Mouse (Mus musculus) layer of hippocampus, postnatal 36 days (tissue): ENCODE results near the gene Car8. TPM values are rescaled to one million over a fixed set of nuclear protein-coding genes. Genes with fewer than 3 reads are reported as not detected.

ENCODE experiments used
- DNase-seq, 2 experiments: peaks; one replicate each; pipeline ENCODE4 v3.0.0; 2022
- total RNA-seq, 2 experiments: library from RNA; stranded (reverse); gene quantifications; 2 replicates each; pipeline ENCODE4 v1.2.3; 2021

Car8 gene
- total RNA-seq: 1 to 10 TPM; 3.1 TPM

DNA sequence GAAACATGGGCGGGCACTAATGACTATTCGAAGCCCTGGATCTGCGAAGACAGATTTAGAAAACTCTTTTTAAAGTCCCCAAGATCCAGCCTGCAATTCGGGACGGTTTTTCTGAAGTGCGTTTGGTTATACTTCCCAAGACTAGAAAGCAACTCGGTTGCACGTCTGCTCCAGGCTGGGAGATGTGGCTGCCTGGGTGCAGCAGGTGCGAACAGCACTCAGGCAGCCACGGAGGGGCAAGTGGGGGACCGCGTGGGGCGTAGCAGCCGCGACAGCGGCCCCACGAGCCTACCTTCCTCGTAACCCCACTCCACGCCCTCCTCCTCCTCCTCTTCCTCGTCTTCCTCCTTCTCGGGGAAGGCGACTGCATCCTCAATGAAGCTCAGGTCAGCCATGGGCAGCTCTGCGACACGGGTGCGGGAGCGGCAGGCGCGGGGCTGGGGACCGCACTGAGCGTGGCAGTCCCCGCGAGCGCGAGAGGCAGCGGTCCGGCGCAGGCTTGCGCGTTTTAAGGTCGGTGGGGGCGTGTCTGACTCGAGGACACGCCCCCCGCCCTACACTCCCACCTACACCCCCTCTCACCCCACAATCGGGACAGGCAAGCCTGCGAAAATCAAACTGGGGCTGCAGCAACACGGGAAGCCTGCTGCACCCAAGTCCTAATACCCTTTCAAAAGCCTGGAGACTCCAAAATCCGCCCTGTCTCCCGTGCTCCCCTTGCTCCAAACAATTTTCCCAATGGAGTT lies at the start of gene Car8:
Gene Car8 (minus strand): TSS at position 482 of the 746 bp plus-strand sequence.
- DNase-seq: peak; percentile 8 to 9

DNA sequence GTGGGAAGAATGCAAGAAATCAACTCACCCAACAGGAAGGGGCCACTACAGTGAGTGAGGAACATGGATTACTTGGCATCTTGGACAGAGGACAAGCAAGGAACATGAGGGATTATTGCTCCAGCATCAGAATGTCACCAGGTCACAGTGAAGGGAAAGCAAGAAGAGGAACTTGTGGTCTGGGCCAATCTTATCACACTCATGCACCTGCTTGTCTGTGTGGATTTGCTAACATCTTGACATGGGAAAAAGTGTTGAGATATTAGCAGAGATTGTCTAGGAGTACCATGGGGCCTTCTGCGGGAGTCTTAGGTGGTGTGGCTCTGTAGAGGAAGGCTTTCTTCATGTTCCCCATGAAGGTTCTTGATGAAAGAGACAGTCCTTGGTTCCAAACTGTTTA lies 46.1 kb upstream of the Car8 start:
- no peak for DNase-seq

DNA sequence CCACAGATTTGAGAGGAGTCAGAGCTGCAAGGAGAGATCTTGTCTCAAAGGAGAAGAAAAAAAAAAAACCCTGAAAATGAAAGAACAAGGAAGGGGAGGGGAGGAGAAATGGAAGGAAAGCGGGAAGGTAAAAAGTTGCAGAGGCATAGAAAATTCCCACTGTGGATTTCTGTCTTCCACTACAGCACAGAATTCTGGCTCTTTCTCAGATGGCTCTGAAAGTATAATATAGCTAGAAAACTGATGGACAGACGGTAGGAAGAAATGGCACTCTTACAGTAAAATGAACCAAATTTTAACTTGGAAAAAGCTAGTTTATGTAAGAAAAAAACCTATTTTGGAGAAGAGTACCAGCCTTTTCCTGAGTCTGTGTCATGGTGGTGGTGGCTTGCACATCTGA lies 39.3 kb upstream of the Car8 start:
- no peak for DNase-seq

DNA sequence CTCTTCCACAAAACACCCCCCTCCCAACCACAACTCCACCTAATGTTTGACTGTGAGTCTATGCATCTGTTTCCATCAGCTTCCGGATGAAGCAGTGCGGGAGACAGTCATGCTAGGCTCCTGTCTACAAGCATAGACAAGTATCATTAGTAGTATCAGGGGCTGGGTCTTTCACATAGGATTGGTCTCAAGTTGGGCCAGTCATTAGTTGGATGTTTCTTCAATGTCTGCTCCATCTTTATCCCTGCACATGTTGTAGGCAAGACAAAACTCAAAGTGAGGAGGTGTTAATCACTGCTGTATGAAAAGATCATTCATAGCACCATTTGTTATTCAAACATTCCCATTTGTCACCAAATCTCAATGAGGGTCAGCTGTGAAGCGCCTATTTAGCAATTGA lies 11.0 kb upstream of the Car8 start:
- DNase-seq: no peak

DNA sequence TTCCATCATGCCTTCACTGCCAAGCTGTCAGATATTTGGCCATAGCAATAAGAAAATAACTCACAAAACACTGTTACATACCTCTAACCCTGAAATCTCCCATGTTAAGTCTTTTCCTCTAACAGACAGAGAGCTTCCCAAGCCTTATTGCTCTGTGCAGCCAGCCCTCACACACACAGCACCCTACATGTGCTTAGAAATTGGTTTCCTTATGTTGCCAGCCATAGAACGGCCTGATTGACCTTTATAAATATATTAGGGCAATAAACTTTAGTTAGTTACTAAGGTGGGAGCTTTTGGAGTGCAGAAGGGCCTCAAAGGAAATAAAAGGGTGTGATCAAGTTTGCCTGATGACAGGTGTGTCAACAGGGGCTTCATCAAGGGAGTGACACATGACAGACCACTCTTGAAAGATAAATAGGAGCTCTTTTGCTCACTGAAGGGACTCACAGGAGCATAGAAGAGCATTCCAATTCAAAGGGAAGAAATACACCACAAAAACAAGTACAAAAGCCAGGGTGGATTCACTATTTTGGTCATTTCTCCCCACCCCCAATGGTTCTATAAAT lies 6.7 kb upstream of the Car8 start:
- DNase-seq: no peak

DNA sequence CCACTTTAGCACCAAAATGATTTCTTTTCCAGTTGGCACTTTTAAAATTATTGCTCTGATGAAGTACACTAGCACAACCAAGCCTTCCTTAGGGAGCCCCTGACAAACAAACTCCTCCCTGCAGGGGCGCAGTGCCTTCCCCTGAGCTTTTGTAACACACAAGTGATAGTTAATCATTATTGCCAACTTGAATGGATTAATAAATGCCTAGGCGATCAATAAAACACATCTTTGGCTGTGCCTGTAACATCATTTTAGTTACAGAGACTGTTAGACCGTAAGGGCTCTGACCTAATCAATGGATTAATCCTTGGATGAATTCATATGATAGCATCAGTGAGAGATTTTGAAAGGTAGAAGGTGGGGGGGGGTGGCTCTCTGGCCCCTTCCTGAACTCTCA lies 6.2 kb upstream of the Car8 start:
- DNase-seq: no peak

DNA sequence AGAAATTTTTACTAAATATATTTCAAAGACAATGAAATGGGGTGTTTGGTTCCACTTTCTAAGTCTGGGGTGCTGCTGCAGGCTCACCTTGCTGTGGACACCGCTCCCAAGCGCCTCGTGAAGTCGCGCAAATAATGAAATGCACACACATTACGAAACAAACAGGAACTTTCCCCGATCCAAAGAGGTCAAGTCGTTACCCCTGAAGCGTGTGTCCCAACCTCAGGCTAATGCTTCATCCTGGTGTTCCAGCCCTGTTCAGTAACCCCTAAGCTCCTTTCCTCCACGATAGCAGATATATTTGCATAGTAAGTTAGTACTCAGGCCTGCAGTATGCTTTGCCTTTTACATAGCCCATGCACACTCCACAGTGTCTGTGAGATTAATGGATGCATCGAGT lies 858 bp upstream of the Car8 start:
- no peak for DNase-seq

DNA sequence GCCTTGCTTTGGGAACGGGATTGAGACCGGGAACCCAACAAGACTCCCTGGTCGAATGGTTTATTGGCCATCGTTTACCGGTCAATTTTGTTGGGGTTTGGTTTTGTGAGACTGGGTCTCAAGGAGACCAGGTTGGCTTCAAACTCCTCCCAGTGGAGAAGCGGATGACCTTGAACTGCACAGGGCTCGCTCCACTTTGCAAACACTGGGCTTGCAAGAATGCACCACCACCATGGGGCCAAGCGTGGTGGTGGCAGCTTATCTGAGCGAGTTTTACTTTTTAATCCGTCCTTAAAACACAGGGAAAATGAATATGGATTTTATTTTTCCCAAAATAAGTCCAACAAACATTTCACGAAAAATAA lies 447 bp upstream of the Car8 start:
- no peak for DNase-seq

DNA sequence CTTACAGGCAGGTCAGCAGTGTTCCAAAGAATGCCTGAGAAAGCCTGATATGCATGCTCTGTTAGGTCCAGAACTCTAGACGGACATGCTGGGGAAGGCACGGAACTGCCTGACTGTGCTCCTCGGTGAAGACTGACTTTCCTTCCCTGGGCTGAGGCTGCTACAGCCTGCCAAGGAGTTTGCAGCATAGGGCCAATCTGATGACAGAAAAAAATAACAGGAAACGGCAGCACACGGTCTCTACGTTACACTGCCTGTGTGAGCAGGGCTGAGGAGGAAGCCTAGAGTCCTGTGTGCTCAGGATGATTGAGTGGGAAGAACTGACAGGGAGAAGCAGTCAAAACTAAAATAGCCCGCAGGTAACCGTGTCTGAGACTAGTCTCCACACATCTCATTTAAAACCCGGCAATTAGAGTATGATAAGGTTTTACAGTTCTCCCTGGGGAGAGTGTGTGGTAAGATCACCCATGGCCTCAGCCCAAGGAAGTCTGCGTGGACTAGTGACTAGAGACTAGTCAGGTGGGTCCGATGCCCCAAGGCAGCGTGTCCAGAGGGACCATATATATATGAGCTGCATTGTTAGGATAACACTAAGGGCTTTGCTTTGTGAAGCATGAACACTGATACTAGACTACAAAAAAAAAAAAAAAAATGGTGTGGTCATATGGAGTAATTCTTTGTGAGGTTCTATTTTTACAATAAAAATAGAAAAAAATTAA lies 6.3 kb downstream of the Car8 start:
- DNase-seq: no peak

DNA sequence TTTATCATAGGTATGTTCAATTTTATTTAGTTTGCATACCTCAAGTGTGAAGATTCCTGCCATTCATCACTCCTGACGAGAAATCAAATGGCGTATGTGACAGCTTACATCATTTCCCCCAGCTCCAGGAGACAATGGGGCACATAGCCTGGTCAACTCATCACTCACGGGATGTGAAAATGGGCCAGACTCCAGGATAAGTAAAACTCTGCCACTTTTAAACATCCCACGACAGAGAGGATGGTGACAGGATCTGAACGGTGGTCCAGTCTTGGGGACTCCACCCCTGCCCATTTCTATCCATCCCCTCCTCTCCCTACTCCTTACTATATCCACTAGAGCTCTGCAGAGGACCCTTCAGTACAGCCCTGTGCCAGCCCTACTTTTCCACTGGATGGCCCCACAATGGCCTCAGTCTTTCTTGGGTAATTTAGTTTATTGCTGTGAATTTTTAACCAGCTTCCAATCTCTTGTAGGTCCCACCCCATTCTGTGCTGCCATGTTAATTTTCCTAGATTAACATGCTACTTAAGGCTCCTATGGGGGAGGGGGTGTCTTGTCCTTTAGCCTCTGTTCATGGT lies 7.5 kb downstream of the Car8 start:
- no peak for DNase-seq

DNA sequence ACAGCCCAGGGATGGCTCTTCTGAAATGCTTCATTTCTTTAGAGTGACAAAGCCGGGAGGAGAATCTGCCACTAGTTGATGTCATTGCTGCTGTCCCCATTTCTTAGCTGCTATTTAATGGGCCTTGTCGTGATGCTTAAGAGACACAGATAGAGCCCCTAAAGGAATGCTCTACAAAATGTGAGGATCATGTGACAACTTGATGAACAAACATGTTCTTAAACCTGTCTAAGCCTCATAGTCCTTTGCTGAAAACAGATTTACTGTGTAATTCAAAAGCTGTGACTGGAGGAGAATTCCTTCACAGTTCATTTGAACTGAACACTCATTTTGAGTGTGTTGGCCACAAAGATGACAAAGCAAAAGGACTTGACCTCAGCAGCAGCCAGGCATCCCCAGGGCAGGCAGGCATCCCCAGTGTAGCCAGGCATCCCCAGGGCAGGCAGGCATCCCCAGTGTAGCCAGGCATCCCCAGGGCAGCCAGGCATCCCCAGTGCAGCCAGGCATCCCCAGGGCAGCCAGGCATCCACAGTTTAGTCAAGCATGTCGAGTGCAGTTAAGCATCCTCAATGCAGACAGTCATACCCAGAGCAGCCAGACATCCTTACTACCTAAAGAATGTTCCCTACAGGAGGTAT lies 9.1 kb downstream of the Car8 start:
- no peak for DNase-seq

DNA sequence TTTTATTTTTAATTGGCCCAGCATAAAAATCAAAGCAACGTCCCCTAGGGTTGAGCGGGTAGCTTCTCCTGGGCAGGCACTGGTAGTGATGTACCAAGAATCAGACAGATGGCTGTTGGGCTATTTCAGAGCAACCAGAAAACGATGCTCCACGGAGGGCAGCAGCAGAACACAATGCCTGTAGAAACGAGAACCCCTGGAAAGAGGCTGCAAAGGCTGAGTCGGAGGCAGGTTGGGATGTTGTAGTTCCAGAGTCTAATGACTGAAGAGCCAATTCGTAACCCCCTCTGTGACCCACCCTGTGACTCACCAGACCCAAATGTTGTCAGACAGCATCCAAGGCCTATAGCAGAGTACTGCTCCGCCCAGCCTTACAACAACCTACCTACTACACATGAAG lies 19.9 kb downstream of the Car8 start:
- DNase-seq: no peak

DNA sequence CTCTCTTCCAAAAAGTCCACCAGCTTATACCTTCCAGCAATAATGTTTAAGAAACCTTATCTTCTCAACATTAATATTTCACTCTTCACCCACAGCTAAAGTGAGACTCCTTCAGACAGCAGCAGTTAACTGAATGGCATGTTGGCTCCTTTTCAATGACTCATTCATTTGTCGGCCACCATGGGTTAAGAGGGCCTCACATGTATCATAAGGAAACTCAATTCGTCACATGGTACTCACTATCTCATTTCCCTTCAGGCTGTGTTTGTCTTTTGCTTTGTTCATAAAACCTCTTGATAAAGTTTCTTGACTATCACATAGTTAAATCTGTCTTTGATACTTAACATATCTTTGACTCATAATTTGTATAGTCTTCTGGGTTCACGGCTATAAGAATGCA lies 20.8 kb downstream of the Car8 start:
- no peak for DNase-seq

DNA sequence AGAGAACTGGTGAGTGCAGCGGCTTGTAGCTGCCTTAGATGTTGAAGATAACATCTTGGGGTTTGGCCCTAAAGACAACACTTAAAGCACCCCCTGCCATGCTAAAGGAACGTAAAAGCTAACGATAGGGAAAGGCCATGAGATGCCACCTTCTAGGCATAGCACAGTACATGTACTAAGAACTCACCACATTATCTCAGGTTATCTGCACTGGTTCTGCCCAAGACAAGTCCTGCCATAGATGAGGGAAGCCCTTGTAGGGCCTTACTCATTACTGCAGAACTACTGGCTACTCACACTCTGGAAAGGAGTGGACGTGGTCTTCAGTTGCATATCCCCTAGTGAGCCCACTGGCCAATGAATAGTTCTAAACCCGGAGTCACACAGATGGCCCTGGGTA lies 21.6 kb downstream of the Car8 start:
- DNase-seq: no peak

DNA sequence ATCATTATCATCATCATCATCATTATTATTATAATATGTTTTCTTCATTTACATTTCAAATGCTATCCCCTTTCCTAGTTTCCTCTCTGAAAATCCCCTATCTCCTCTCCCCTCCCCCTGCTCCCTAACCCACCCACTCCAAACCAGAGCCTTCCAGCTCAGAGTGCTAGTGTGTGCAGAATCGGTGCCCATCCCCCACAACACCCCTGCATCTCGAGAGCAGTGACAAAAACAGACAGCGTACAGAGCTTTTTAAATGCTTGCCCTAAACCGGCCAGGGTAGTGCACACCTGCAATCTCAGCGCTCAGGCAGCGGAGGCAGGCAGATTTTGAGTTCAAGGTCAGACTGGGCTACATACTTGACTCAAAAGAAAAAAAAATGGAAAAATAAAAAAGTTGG lies 22.3 kb downstream of the Car8 start:
- no peak for DNase-seq

DNA sequence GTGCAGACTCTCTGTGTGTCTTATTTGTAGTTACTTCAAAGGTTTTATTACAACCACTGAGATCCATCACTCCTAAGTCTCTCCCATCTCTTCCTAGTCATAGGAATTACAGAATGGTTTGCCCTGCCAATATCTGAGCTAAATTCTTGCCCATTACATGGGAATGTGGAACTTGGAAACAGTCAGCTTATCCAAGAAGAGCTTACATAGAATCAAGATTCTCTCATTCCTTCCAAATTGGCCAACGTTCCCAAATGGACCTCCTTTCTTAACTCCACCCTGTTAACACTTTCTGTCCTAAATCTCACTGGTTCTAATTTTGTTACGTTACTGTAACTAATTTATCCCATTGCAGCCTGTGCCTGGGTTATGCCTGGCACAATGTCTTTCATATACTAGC lies 25.2 kb downstream of the Car8 start:
- DNase-seq: no peak

DNA sequence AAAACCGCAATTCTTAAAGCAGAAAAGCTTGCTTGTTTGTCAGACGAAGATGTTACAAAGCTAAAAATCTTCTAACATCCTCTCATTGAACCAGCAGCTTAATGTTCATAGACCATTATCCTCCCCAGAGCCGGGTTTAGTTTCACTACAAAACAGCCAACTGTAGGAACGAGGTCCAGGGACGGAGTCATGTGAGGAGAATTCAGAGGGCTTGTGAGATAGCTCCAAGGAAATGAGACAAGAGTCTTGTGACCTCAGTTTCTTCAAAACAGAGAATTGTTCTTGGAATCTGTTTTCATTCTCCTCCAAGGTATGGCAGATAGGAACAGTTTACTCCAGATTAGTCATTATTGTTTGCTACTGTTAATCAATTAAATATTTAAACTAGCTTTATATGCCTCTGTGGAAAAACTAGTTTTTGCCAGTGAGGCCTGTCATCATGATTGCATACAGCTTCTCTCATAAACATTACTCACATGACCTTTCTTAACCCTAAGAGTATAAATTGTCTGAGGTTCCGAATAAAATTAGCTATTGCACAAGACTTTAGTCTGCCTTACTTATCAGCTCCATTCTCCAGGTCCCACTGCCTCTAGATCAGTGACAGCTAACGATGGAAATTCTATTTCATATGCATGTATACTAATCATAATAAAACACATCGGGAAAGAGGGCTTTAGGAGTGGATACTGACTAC lies 25.8 kb downstream of the Car8 start:
- no peak for DNase-seq

DNA sequence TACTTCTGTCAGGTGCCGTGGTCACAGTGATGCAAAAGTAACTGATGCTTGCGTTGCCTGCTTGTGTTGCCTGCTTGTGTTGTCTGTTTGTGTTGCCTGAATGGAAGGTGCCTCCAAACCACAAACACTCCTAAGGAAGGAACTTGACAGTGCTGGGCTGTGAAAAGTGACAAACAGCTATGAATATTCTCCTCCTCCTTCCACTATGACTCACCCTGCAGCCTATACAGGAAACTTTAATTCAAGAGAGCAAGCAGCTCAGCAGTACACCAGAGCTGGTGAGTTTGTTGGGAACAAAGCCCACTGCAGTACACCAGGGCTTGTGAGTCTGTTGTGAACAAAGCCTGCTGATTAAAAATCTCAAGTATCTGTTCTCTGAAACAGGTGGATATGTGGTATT lies 28.4 kb downstream of the Car8 start:
- no peak for DNase-seq

DNA sequence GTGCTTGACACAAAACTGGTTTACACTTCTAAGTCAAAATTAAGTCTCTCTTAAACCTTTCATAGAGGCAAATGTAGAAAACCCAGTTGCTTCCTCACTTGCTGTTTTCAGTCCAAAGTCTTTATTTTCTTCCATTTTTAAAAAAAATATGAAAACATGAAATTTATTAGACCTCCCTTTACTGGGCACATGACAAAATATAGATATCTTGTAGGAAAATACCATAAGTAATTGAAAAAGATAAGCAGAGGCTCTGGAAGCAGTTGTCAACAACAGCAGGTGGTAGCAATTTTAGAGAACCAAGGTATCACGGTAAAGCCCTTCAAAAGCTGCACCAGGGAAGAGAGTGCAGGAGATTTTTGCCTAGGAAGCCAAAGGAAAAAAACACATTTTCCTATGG lies 30.9 kb downstream of the Car8 start:
- DNase-seq: no peak

DNA sequence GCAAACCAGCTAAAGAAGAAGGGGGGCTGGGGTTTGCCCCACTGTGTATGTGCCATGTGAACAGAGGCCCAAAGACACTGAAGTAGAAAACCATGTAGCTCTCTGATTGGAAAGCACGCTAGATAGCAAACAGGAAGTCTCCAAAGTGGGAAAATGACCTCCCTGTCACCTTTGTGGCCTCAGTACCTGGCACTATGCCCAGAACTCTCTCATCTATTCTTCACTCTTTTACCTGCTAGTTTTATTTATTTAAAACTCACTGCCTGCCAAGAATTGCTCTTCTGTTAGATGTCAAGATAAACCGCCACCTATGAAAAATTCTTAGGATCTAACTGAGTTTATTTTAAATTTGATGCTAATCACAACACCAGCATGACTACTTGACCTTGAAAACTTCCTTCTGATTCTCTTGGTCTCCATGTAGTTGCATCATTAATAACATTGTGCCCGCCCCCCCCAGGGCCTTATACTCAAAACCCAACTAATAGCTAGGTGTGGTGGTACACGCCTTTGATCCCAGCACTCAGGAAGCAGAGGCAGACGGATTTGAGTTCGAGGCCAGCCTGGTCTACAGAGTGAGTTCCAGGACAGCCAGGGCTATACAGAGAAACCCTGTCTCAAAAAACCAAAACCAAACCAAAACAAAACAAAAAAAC lies 31.8 kb downstream of the Car8 start:
- no peak for DNase-seq

DNA sequence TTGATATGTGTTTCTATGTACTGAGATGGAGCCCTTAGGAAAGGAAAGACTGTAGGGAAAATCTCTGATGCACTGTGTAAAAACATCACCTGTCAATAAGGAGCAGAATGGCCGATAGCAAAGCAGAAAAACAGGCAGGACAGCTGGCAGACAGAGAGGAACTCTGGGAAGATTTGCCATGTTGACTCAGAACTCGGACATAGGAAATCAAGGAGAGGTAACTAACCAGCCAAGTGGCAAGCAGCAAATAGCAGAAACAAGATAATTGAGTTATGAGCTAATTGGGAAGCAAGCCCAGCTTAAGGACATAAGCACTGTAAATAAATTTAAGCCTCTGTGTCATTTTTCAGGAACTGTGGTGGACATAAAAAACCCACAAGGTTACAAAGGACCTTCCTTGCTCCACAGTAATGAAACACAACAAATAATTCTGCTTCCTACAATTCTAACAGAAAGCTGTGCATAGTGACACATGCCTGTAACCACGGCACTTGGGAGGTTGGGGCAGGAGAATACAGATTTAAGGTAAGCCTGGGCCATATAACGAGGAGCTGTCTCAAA lies 33.7 kb downstream of the Car8 start:
- DNase-seq: no peak

DNA sequence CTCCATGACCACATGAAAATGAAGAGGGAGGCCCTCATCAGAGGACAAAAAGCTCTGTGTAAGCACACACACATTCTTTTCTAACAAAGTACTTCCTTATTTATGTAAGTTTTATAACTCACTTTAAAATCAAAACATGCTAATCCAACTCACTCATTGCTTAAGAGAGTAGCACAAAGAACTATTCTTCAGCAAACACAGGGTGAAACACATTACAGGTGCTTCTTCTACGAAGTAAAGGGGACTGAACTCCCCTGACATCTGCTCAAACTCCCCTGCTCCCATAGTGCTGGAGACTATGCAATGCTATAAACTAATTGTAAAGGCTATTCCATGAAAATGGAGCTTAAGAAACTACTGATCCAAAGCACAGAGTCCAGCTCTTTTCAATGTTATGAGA lies 35.5 kb downstream of the Car8 start:
- no peak for DNase-seq
